Mouse (Mus musculus): ENCODE data around the gene Rfesd.

- TF ChIP-seq POLR2AphosphoS2 (IDR thresholded peaks at IDR 0.05; ENCODE audit: insufficient read length, low read depth) (no peak), TCF12 (IDR thresholded peaks at IDR 0.05; ENCODE audit: insufficient read depth, poor library complexity, severe bottlenecking) (no peak), SRF (IDR thresholded peaks at IDR 0.05; ENCODE audit: control insufficient read depth, insufficient read length, low read depth) (no peak), POLR2A (IDR thresholded peaks at IDR 0.05; ENCODE audit: insufficient read length, low read depth) (no peak), MAX (IDR thresholded peaks at IDR 0.05; ENCODE audit: low read depth) (no peak), USF1 (IDR thresholded peaks at IDR 0.05; ENCODE audit: low read depth) (no peak), CEBPB (IDR thresholded peaks at IDR 0.05; ENCODE audit: insufficient read depth, poor library complexity, severe bottlenecking) (no peak)
Observed at GRCm38 (mm10) chr13:75992169-75993028, 26.1 kb downstream of the Rfesd start.
